Mouse (Mus musculus) megakaryocyte-erythroid progenitor cell, adult 5-6 weeks (primary cell): ENCODE data around the gene Gm5901. TPM values are rescaled to one million over a fixed set of nuclear protein-coding genes. Genes with fewer than 3 reads are reported as not detected.
A peak's percentile ranks its signal among the peaks of the same experiment; 100 is the strongest.

Source experiments
- ATAC-seq: replicated peaks from 2 replicates; pipeline ENCODE4 v1.8.0; 2016; ENCODE audit warnings: mild to moderate bottlenecking, inconsistent platforms; ENCODE audit not compliant: severe bottlenecking, poor library complexity, low FRiP score, low TSS enrichment
- total RNA-seq, 2 experiments: library from RNA; stranded (forward) in 1 of 2; stranded (reverse) in 1 of 2; fragments of 200-1000, 215-1000 nt in 1 of 2; fragments of >200 nt in 1 of 2; fragmentation: Nextera tagmentation in 1 of 2; gene quantifications; 2 replicates each; pipeline ENCODE4 v1.2.3; 2014 to 2017

Gene Gm5901
- total RNA-seq, 2 experiments from 2014 or later: not detected

- ATAC-seq: peak; percentile 96
Measured at GRCm38 (mm10) chr7:105399935-105400624, 25.2 kb downstream of the Gm5901 start, which contains the start of gene Fam160a2. Gene Fam160a2 (minus strand): TSS chr7:105400054.

DNA sequence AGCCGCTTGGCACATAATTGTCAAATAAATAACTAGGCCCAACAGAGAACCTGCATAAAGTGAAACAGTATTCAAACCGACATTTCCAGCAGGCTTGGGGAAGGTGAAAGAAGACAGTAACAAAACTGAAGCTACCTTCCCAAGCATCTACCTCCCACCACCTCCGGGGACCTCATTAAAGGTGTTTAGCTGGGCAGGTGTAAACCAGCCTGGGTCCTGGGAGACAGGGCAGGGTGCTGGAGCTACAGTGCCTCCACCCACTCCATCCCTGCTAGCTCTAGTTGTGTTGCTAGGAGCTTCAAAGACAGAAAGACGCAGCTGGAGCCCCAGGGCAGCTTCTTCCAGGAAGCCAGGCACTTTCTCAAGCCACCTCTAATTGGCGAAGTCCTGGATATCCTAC lies 29.4 kb downstream of the Gm5901 start, which contains the start of gene Cnga4:
Cnga4 (plus strand) TSS at position 301 of the 400 bp plus-strand sequence.
- no peak for ATAC-seq

GRCm38 (mm10) chr7:105406322-105406721 lies 31.5 kb downstream of the Gm5901 start:
- ATAC-seq: no peak

DNA sequence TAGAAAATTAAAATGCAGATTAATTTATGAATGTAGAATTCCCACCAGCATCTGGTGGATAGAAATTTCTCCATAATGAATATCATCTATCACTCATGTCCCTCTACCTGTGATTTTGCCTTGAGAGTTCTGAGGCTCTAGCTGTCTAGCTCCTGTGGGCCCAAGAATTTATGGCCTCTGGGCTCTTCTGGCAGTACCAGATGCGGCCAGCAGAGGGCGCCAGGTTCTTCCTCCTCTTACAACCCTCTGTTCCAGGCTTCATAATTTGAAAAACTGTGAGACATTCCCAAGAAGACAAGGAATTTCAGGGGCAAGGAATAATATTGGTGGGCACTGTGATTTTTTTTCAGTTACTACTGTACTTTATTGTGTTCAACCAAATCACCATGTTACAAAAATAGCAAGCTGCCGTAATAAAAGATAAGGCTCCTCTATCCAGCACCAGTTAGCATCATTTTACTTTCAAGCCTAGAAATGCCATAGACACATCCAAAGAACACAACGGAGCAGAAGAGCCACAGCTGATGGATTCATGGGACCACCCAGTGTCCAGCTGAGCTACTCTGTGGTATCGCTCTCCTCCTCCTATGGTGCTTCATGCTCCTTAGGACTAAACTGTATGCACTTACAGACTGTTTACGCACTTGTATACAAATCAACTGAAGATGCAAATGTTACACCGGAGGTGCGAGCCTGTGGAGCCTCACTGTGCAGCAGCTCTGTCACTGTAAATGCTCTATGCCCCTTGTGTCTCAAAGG lies 37.2 kb downstream of the Gm5901 start:
- peak; percentile 88 for ATAC-seq

DNA sequence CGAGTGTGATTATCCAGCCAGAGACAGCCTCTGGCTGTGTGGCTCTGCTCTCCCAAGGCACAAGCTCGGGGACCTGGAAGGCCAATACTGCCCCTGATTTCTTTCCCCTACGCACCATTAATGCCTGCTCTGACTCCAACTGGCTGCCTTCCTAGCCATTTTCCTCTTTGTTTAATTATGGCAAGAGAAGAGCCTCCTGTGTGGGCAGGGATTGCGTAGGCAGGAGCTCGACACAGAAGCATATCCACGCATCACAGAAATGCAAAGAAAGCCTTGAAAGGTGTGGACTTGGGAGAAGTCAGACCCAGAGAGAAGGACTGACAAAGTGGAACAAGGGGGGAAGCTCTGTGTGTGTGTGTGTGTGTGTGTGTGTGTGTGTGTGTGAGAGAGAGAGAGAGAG lies 39.5 kb downstream of the Gm5901 start:
- no peak for ATAC-seq

DNA sequence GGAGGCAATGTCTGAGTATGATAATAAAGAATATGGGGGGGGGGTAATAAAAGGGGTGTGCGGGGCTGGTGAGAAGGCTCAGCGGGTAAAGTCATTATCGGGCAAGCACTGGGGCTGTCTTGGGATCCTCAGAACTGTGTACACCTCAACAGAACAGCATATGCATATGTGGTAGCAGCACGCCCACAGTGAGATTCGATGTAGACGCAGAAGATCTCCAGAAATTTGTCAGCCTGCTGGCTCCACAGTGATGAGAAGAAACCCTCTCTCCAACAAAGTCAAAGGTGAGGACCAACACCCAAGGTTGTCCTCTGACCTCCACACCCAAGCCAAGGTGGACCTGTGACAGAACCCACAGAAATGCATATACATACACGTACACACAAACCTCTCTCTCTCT lies 41.7 kb downstream of the Gm5901 start:
- no peak for ATAC-seq

- no peak for ATAC-seq
Measured at GRCm38 (mm10) chr7:105418106-105418505, 43.3 kb downstream of the Gm5901 start.

- no peak for ATAC-seq
Measured at GRCm38 (mm10) chr7:105420903-105421302, 46.1 kb downstream of the Gm5901 start.

- no peak for ATAC-seq
Measured at GRCm38 (mm10) chr7:105424368-105424767, 49.5 kb downstream of the Gm5901 start.

DNA sequence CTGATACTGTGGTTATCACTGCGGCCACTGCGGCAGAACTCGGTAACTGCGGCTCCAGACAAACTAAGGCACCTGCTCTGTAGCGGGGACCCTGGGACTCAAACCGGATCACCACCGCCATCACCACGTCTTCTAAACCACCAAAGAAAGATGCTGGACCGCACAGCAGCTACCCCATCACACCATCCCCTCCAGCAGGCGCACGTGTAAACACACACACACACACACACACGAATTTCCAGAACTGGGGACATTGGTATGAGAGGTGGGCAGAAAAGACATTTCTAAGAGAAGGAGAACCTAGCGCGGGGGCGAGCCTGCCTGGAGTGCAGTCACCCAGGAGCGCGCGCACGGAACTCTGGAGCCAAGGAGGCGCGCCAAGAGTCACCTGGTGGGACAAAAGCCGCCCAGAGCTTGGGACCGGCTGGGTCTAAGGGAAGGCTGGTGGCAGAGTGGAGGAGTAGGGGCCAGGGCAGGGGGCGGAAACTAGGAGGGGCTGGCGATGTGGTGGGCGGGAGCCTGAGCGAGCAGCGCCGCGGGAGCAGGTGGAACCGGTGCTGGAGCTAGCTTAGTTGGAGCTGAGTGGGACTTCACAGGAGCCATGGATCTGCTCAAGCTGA lies 50.7 kb downstream of the Gm5901 start, which contains the start of gene Cckbr:
Cckbr (plus strand) TSS at position 308 of the 620 bp plus-strand sequence.
- ATAC-seq: no peak

DNA sequence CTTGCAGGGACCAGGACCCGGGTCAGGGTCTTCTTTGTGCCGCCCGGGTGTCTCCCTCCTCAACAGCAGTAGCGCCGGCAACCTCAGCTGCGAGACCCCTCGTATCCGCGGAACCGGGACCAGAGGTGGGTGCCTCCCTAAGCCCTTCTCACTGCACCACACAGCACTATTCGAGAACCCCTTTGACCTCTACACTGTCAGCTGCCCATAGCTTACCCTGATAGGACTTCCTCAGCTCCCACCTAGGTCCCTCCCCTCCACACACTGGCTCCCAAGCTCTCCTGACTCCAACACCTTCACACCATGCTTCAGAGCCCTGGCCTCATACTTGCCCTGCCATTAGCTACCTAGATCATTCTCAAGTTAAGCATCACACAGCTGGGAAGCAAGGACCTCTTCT lies 51.2 kb downstream of the Gm5901 start:
- no peak for ATAC-seq

Other genes starting within 250 kb of the Gm5901 start
- not detected in 2 replicates for gene Olfr683, start 228.0 kb upstream of the Gm5901 start, total RNA-seq (2014; fragmentation: Nextera tagmentation)
- gene Olfr683, start 228.0 kb upstream of the Gm5901 start, total RNA-seq (2017): not detected in 2 replicates
- not detected in 2 replicates for gene Olfr684, start 211.4 kb upstream of the Gm5901 start, total RNA-seq (2014; fragmentation: Nextera tagmentation)
- gene Olfr684, start 211.4 kb upstream of the Gm5901 start, total RNA-seq (2017): not detected in 2 replicates
- not detected in 2 replicates for gene Olfr685, start 189.0 kb upstream of the Gm5901 start, total RNA-seq (2014; fragmentation: Nextera tagmentation)
- gene Olfr685, start 189.0 kb upstream of the Gm5901 start, total RNA-seq (2017): not detected in 2 replicates
- not detected in 2 replicates for gene Olfr686, start 167.6 kb upstream of the Gm5901 start, total RNA-seq (2014; fragmentation: Nextera tagmentation)
- not detected in 2 replicates for gene Olfr686, start 167.6 kb upstream of the Gm5901 start, total RNA-seq (2017)
- not detected in 2 replicates for gene Olfr688, start 86.9 kb upstream of the Gm5901 start, total RNA-seq (2014; fragmentation: Nextera tagmentation)
- not detected in 2 replicates for gene Olfr688, start 86.9 kb upstream of the Gm5901 start, total RNA-seq (2017)
- gene Olfr689, start 63.9 kb upstream of the Gm5901 start, total RNA-seq (2014; fragmentation: Nextera tagmentation): not detected in 2 replicates
- gene Olfr689, start 63.9 kb upstream of the Gm5901 start, total RNA-seq (2017): not detected in 2 replicates
- not detected in 2 replicates for gene Olfr690, start 40.9 kb upstream of the Gm5901 start, total RNA-seq (2014; fragmentation: Nextera tagmentation)
- gene Olfr690, start 40.9 kb upstream of the Gm5901 start, total RNA-seq (2017): not detected in 2 replicates
- gene Olfr691, start 32.8 kb upstream of the Gm5901 start, total RNA-seq (2014; fragmentation: Nextera tagmentation): not detected in 2 replicates
- not detected in 2 replicates for gene Olfr691, start 32.8 kb upstream of the Gm5901 start, total RNA-seq (2017)
- not detected in 2 replicates for gene Olfr692, start 6.8 kb upstream of the Gm5901 start, total RNA-seq (2014; fragmentation: Nextera tagmentation)
- not detected in 2 replicates for gene Olfr692, start 6.8 kb upstream of the Gm5901 start, total RNA-seq (2017)
- 24.6 and 31.9 TPM in 2 replicates for gene Fam160a2, start 25.0 kb downstream of the Gm5901 start, total RNA-seq (2014; fragmentation: Nextera tagmentation)
- gene Fam160a2, start 25.0 kb downstream of the Gm5901 start, total RNA-seq (2017): 9.8 and 15.1 TPM in 2 replicates
- not detected in 2 replicates for gene Cnga4, start 29.5 kb downstream of the Gm5901 start, total RNA-seq (2014; fragmentation: Nextera tagmentation)
- not detected in 2 replicates for gene Cnga4, start 29.5 kb downstream of the Gm5901 start, total RNA-seq (2017)
- gene Cckbr, start 50.7 kb downstream of the Gm5901 start, total RNA-seq (2014; fragmentation: Nextera tagmentation): not detected in 2 replicates
- gene Cckbr, start 50.7 kb downstream of the Gm5901 start, total RNA-seq (2017): not detected in 2 replicates
- gene Cavin3, start 107.3 kb downstream of the Gm5901 start, total RNA-seq (2014; fragmentation: Nextera tagmentation): not detected in 2 replicates
- 0.61 and 0.75 TPM in 2 replicates for gene Cavin3, start 107.3 kb downstream of the Gm5901 start, total RNA-seq (2017)
- 17.5 and 17.6 TPM in 2 replicates for gene Smpd1, start 179.3 kb downstream of the Gm5901 start, total RNA-seq (2014; fragmentation: Nextera tagmentation)
- gene Smpd1, start 179.3 kb downstream of the Gm5901 start, total RNA-seq (2017): 17.1 and 20.1 TPM in 2 replicates
- gene Apbb1, start 206.6 kb downstream of the Gm5901 start, total RNA-seq (2014; fragmentation: Nextera tagmentation): not detected in 2 replicates
- gene Apbb1, start 206.6 kb downstream of the Gm5901 start, total RNA-seq (2017): 0.56 TPM in 1 of 2 replicates, not detected in the other
- gene Hpx, start 225.1 kb downstream of the Gm5901 start, total RNA-seq (2014; fragmentation: Nextera tagmentation): not detected in 2 replicates
- not detected in 2 replicates for gene Hpx, start 225.1 kb downstream of the Gm5901 start, total RNA-seq (2017)